Mouse (Mus musculus): ENCODE data around the gene Il31. TPM values are rescaled to one million over a fixed set of nuclear protein-coding genes. Genes with fewer than 3 reads are reported as not detected.

The Il31 gene
- polyA plus RNA-seq, 1 experiment from 2014 or later, result not detected

- no peak overlapping the region for H3K4me3 ChIP-seq (ENCODE audit: low read depth, low read length)
- no peaks in the 10 kb centered on the region for H3K9me3 ChIP-seq (ENCODE audit: control insufficient read depth, low read length)
- ATAC-seq (ENCODE audit: low read depth), result no peak
- no peak overlapping the region for H3K4me2 ChIP-seq (ENCODE audit: low read depth, low read length)
- H3K9ac ChIP-seq (replicated peaks; ENCODE audit: low read depth, low read length), result no peak overlapping the region
- 86% methylated on average over 5 of the region's 5 CpGs for WGBS
- H3K27ac ChIP-seq (ENCODE audit: low read depth, low read length), result no peak overlapping the region
- no peaks in the 10 kb centered on the region for H3K27me3 ChIP-seq (ENCODE audit: control insufficient read depth, insufficient read depth, low read length)
- no peaks in the 10 kb centered on the region for H3K4me1 ChIP-seq (ENCODE audit: control insufficient read depth, insufficient read depth, low read length)
- peaks cover 51% of the 10 kb centered on the region for H3K36me3 ChIP-seq (ENCODE audit: control insufficient read depth, insufficient read depth, low read length)
Observed at GRCm38 (mm10) chr5:123444849-123445334, 44.4 kb downstream of the Il31 start.

GRCm38 (mm10) chr5:123444069-123444468 lies 45.2 kb downstream of the Il31 start:
- no peak overlapping the region for H3K4me2 ChIP-seq (ENCODE audit: low read depth, low read length)
- no peak for ATAC-seq (ENCODE audit: low read depth)
- no peak overlapping the region for H3K9ac ChIP-seq (replicated peaks; ENCODE audit: low read depth, low read length)
- no peaks in the 10 kb centered on the region for H3K4me1 ChIP-seq (ENCODE audit: control insufficient read depth, insufficient read depth, low read length)
- peaks cover 44% of the 10 kb centered on the region for H3K36me3 ChIP-seq (ENCODE audit: control insufficient read depth, insufficient read depth, low read length)
- no peak overlapping the region for H3K27ac ChIP-seq (ENCODE audit: low read depth, low read length)
- 55% methylated on average over 4 of the region's 4 CpGs for WGBS
- H3K4me3 ChIP-seq (ENCODE audit: low read depth, low read length), result no peak overlapping the region
- no peaks in the 10 kb centered on the region for H3K27me3 ChIP-seq (ENCODE audit: control insufficient read depth, insufficient read depth, low read length)
- no peaks in the 10 kb centered on the region for H3K9me3 ChIP-seq (ENCODE audit: control insufficient read depth, low read length)

GRCm38 (mm10) chr5:123442283-123442682 lies 47.0 kb downstream of the Il31 start:
- Histone ChIP-seq H3K9me3 (ENCODE audit: control insufficient read depth, low read length) (no peaks in the 10 kb centered on the region), H3K4me3 (ENCODE audit: low read depth, low read length) (no peak overlapping the region), H3K27me3 (ENCODE audit: control insufficient read depth, insufficient read depth, low read length) (no peaks in the 10 kb centered on the region), H3K27ac (ENCODE audit: low read depth, low read length) (no peak overlapping the region), H3K4me2 (ENCODE audit: low read depth, low read length) (no peak overlapping the region), H3K36me3 (ENCODE audit: control insufficient read depth, insufficient read depth, low read length) (peaks cover 32% of the 10 kb centered on the region), H3K4me1 (ENCODE audit: control insufficient read depth, insufficient read depth, low read length) (no peaks in the 10 kb centered on the region), H3K9ac (replicated peaks; ENCODE audit: low read depth, low read length) (no peak overlapping the region)
- WGBS, result 96% methylated on average over 3 of the region's 3 CpGs
- no peak for ATAC-seq (ENCODE audit: low read depth)

GRCm38 (mm10) chr5:123440664-123441063 lies 48.6 kb downstream of the Il31 start:
- Histone ChIP-seq H3K9me3 (ENCODE audit: control insufficient read depth, low read length) (no peaks in the 10 kb centered on the region), H3K4me1 (ENCODE audit: control insufficient read depth, insufficient read depth, low read length) (no peaks in the 10 kb centered on the region; the same call in 1 of the 2 replicates), H3K27me3 (ENCODE audit: control insufficient read depth, insufficient read depth, low read length) (no peaks in the 10 kb centered on the region), H3K27ac (ENCODE audit: low read depth, low read length) (no peak overlapping the region), H3K4me2 (ENCODE audit: low read depth, low read length) (no peak overlapping the region), H3K4me3 (ENCODE audit: low read depth, low read length) (no peak overlapping the region), H3K36me3 (ENCODE audit: control insufficient read depth, insufficient read depth, low read length) (peaks cover 26% of the 10 kb centered on the region; the same call in 1 of the 2 replicates), H3K9ac (replicated peaks; ENCODE audit: low read depth, low read length) (no peak overlapping the region)
- WGBS, result 68% methylated on average over 4 of the region's 4 CpGs
- no peak for ATAC-seq (ENCODE audit: low read depth)

- H3K4me2 ChIP-seq (ENCODE audit: low read depth, low read length), result no peak overlapping the region
- WGBS, result 82% methylated on average over 4 of the region's 4 CpGs
- H3K4me3 ChIP-seq (ENCODE audit: low read depth, low read length), result no peak overlapping the region
- ATAC-seq (ENCODE audit: low read depth), result no peak
- peaks cover 22% of the 10 kb centered on the region; the same call in 1 of the 2 replicates for H3K36me3 ChIP-seq (ENCODE audit: control insufficient read depth, insufficient read depth, low read length)
- H3K9ac ChIP-seq (replicated peaks; ENCODE audit: low read depth, low read length), result no peak overlapping the region
- no peaks in the 10 kb centered on the region for H3K9me3 ChIP-seq (ENCODE audit: control insufficient read depth, low read length)
- no peak overlapping the region for H3K27ac ChIP-seq (ENCODE audit: low read depth, low read length)
- no peaks in the 10 kb centered on the region; the same call in 1 of the 2 replicates for H3K4me1 ChIP-seq (ENCODE audit: control insufficient read depth, insufficient read depth, low read length)
- H3K27me3 ChIP-seq (ENCODE audit: control insufficient read depth, insufficient read depth, low read length), result no peaks in the 10 kb centered on the region
Observed at GRCm38 (mm10) chr5:123439941-123440340, 49.3 kb downstream of the Il31 start.

- H3K4me3 ChIP-seq (ENCODE audit: low read depth, low read length), result no peak overlapping the region
Observed at GRCm38 (mm10) chr5:123439312-123439711, 50.0 kb downstream of the Il31 start.

GRCm38 (mm10) chr5:123438381-123438780 lies 50.9 kb downstream of the Il31 start:
- Histone ChIP-seq H3K4me1 (ENCODE audit: control insufficient read depth, insufficient read depth, low read length) (no peaks in the 10 kb centered on the region; the same call in 1 of the 2 replicates), H3K27ac (ENCODE audit: low read depth, low read length) (no peak overlapping the region), H3K36me3 (ENCODE audit: control insufficient read depth, insufficient read depth, low read length) (peaks cover 11% of the 10 kb centered on the region; the same call in 1 of the 2 replicates), H3K9me3 (ENCODE audit: control insufficient read depth, low read length) (no peaks in the 10 kb centered on the region), H3K9ac (replicated peaks; ENCODE audit: low read depth, low read length) (no peak overlapping the region), H3K27me3 (ENCODE audit: control insufficient read depth, insufficient read depth, low read length) (no peaks in the 10 kb centered on the region), H3K4me3 (ENCODE audit: low read depth, low read length) (no peak overlapping the region), H3K4me2 (ENCODE audit: low read depth, low read length) (no peak overlapping the region)
- ATAC-seq (ENCODE audit: low read depth), result no peak
- WGBS, result 91% methylated on average over 3 of the region's 3 CpGs

More at GRCm38 (mm10) chr5:123439312-123439711, 50.0 kb downstream of the Il31 start:
- H3K4me1 ChIP-seq (ENCODE audit: control insufficient read depth, insufficient read depth, low read length), result no peaks in the 10 kb centered on the region; the same call in 1 of the 2 replicates
- 96% methylated on average over 1 of the region's 1 CpGs for WGBS
- no peaks in the 10 kb centered on the region for H3K27me3 ChIP-seq (ENCODE audit: control insufficient read depth, insufficient read depth, low read length)
- no peak overlapping the region for H3K9ac ChIP-seq (replicated peaks; ENCODE audit: low read depth, low read length)
- peaks cover 16% of the 10 kb centered on the region; the same call in 1 of the 2 replicates for H3K36me3 ChIP-seq (ENCODE audit: control insufficient read depth, insufficient read depth, low read length)
- no peaks in the 10 kb centered on the region for H3K9me3 ChIP-seq (ENCODE audit: control insufficient read depth, low read length)
- no peak for ATAC-seq (ENCODE audit: low read depth)
- H3K4me2 ChIP-seq (ENCODE audit: low read depth, low read length), result no peak overlapping the region
- no peak overlapping the region for H3K27ac ChIP-seq (ENCODE audit: low read depth, low read length)

GRCm38 (mm10) chr5:123436780-123437175 lies 52.5 kb downstream of the Il31 start:
- H3K36me3 ChIP-seq (ENCODE audit: control insufficient read depth, insufficient read depth, low read length), result no peaks in the 10 kb centered on the region
- H3K9ac ChIP-seq (replicated peaks; ENCODE audit: low read depth, low read length), result no peak overlapping the region
- no peak for ATAC-seq (ENCODE audit: low read depth)
- no peaks in the 10 kb centered on the region for H3K27me3 ChIP-seq (ENCODE audit: control insufficient read depth, insufficient read depth, low read length)
- H3K27ac ChIP-seq (ENCODE audit: low read depth, low read length), result no peak overlapping the region
- H3K4me3 ChIP-seq (ENCODE audit: low read depth, low read length), result no peak overlapping the region
- 43% methylated on average over 4 of the region's 4 CpGs for WGBS
- H3K4me2 ChIP-seq (ENCODE audit: low read depth, low read length), result no peak overlapping the region
- H3K9me3 ChIP-seq (ENCODE audit: control insufficient read depth, low read length), result no peaks in the 10 kb centered on the region
- peaks cover 2% of the 10 kb centered on the region; the same call in 1 of the 2 replicates for H3K4me1 ChIP-seq (ENCODE audit: control insufficient read depth, insufficient read depth, low read length)

GRCm38 (mm10) chr5:123436071-123436779 lies 53.1 kb downstream of the Il31 start:
- H3K36me3 ChIP-seq (ENCODE audit: control insufficient read depth, insufficient read depth, low read length), result no peaks in the 10 kb centered on the region
- no peak overlapping the region for H3K4me2 ChIP-seq (ENCODE audit: low read depth, low read length)
- no peaks in the 10 kb centered on the region for H3K9me3 ChIP-seq (ENCODE audit: control insufficient read depth, low read length)
- ATAC-seq (ENCODE audit: low read depth), result no peak
- H3K27ac ChIP-seq (ENCODE audit: low read depth, low read length), result no peak overlapping the region
- H3K4me3 ChIP-seq (ENCODE audit: low read depth, low read length), result no peak overlapping the region
- 65% methylated on average over 8 of the region's 8 CpGs for WGBS
- no peaks in the 10 kb centered on the region for H3K27me3 ChIP-seq (ENCODE audit: control insufficient read depth, insufficient read depth, low read length)
- H3K9ac ChIP-seq (replicated peaks; ENCODE audit: low read depth, low read length), result no peak overlapping the region
- H3K4me1 ChIP-seq (ENCODE audit: control insufficient read depth, insufficient read depth, low read length), result peaks cover 3% of the 10 kb centered on the region; the same call in 1 of the 2 replicates

All from neural tube, embryonic 14.5 days (tissue).